Mouse (Mus musculus) adrenal gland, postnatal 14 days (tissue): ENCODE data around the gene Zfp451. TPM values are rescaled to one million over a fixed set of nuclear protein-coding genes. Genes with fewer than 3 reads are reported as not detected.
"Not testable (repeated sequence)": the region's sequence is repeated elsewhere in the genome, so short reads cannot be mapped to it uniquely, and the experiment has no call there.

Source experiments
- DNase-seq: peaks from one replicate; pipeline ENCODE4 v3.0.0; 2021; ENCODE audit warnings: mixed read lengths
- long read RNA-seq, 2 experiments: library from polyadenylated mRNA; stranded (forward); transcript quantifications; one replicate each; pipeline ENCODE4 v2.0.0; 2021
- total RNA-seq: library from RNA; stranded (reverse); gene quantifications from 2 replicates; pipeline ENCODE4 v1.2.3, GENCODE M21; 2021

Zfp451 gene
- total RNA-seq: 31.6 and 33.2 TPM in 2 replicates
- long read RNA-seq, experiment 1, full-length matches to known transcripts: 8 of 15 reads
- long read RNA-seq, experiment 1, partial matches to known transcripts: 1 of 15 reads
- long read RNA-seq, experiment 1, other reads (novel, unspliced or antisense): 6 of 15 reads
- long read RNA-seq, experiment 2, full-length matches to known transcripts: 5 of 16 reads
- long read RNA-seq, experiment 2, partial matches to known transcripts: 4 of 16 reads
- long read RNA-seq, experiment 2, other reads (novel, unspliced or antisense): 7 of 16 reads

DNA sequence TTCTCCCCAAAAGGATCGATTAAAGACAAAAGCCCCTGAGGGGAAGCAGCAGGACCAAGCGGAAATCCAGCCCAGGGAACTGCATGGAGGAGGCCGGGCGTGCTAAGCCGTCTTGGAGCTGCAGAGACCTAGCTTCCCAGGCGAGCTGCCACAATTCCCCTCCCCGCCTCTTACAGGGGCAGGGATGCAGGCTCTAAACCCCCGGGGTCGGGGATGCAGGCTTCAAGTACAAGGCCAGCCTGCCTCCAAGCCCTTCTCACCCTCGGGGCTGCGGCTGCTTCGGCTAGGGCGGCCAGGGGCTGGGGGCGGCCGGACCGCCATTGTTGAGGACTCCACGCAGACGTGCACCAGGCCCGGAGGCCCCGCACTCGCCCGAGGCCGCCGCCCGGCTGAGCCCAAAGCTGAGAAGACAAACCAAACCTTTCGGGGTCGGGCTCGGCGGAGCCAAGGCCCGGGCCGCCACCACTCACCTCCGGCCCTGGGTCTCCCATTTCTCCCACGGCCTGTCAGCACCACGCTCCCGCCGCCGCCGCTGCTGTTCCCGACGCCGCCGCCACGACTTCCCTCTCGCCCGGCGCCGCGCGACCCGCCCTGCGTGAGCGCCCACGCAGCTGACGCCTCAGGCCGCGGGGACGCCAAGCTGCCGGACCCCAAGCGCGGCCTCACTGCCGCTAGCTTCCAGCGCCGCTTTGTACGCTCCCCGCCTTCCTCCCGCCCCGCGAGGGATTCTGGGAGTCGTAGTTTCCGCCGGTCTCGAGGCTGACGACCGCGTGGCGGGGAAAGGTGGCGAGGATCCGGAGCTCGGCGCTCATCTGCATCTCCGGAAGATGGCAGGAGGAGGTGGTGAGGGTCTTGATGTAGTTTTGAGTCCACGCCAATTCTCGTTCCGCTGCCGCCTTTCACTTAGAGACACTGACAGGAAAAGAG, at the start of gene Zfp451:
TSS of gene Zfp451 (minus strand) at position 728 of the 927 bp plus-strand sequence.
- peak; percentile 96 for DNase-seq

DNA sequence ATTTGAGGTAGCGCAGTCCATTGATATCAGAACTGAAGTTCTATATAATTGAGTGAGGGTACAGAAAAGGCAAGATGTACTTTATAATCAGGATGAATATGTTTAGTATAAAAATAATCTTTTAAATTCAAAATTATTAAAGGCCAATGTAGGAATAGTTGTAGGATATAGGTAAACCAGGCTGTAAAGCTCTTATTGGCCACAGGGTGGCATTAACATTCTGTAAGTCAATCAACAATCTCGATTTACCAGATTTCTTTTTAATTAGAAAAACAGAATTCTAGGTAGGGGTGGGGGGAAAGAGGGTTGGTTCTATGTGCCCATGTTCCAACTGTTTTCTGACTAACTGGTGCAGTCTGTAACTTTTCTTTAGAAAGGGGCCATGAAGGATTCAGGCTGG, 32.4 kb upstream of the Zfp451 start:
- no peak for DNase-seq

DNA sequence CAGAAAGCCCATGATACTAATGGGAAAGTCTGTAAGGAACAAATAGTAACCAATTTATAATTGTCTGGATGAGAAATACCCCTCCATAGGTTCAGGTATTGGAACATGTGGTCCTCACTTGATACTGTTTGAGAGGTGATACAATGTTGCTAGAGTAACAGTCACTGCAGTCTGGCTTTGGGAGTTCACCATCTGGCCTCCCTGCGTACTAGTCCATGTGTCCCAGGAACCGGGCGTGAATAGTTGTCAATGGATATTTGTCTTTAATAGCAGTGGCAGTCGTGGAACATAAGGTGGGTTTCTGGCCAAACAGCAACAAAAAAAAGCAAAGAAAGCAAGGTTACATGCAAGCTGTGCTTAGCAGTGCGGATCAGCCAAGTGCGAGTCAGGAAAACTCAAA, 29.4 kb upstream of the Zfp451 start:
- DNase-seq: no peak

DNA sequence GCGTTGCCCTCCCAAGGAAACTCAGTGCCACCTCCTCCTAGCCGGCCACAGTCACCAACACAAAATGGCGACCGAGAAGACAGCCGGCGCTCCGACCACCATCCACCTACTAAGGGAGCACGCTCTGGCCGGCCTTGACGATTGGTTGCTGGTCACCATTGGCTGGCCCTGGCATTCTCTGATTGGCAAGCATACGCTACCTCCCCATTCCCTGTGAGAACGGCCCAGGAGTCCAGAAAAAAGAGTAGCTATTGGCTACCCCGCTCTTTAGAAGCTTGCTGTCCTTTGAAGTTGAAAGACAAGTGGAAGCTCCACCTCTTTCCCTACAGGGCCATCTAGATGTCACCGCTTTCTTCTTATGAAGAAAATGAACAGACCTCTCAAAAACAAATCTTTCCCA, 24.6 kb upstream of the Zfp451 start:
- DNase-seq: not testable (repeated sequence)

DNA sequence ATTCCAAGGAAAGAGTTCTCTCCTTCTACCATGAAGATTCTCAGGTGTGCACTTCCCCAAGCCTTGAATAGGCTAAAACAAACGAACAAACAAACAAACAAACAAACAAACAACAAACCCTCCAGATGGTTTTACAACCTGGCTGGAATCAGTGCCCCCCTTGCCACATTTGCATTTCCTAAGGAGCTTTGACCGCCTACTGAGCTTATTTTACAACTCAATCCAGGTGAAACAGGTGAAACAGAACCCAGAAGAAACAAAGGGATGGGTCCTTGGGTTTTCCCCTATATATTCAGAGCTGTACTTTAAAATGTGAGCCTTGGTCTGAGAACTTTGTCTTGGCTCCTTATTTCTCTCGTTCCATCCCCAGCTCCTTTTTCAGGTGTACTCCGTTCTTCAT, 16.2 kb upstream of the Zfp451 start:
- DNase-seq: no peak

DNA sequence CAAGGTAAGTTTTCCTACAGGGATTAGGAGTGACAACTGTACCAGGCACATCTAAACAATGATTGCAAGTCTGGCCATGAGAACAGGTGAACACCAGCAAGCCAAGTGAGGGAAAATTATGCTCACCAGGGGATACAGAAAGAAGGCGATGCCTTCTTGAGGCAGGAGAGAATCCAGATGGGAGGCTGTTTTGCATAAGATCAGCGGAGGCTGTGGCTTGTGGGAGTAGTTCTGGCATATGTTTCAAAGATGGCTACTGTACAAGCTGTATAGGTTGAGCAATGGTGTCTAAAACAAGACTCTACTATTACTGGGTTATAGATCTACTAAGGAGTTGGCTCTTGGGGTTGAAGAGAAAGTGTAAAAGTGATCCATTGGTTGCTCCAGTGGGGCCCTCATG, 3.5 kb upstream of the Zfp451 start:
- DNase-seq: no peak

DNA sequence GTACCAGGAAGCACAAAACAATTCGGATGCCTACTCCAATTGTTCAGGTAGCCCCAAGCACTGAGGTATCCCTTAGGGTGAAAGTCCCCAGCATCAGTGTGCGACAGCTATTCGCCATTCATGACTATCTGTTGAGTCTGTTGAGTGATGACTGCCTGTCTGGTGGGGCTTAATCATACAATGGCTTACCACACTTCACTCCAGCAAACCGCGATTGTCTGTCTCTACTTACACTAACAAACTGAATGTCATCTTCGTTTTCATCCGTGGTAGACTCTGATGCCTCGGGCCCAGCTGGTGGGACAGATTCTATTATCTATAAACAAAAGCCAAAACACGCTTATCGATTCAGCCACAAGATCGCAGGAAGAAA, 914 bp downstream of the Zfp451 start:
- peak; percentile 13 for DNase-seq

DNA sequence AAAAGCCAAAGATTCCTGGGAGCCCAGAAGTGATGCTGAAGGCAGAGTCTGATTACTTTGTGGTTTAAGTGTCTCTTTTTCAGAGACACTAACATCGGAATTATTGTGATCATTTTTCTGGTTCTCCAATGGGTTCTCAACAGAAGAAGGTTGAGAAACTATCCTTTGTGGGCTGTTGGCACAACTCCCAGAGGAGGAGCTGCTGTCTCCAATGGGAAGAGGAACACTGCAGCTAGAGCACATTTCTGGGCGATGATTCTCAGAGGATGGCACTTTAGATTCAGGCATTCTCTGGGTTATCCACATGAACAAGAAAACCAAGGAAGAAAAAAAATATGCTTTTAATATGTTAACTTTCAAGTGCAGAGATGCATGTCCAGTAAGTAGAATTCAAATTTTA, 11.1 kb downstream of the Zfp451 start:
- DNase-seq: no peak

DNA sequence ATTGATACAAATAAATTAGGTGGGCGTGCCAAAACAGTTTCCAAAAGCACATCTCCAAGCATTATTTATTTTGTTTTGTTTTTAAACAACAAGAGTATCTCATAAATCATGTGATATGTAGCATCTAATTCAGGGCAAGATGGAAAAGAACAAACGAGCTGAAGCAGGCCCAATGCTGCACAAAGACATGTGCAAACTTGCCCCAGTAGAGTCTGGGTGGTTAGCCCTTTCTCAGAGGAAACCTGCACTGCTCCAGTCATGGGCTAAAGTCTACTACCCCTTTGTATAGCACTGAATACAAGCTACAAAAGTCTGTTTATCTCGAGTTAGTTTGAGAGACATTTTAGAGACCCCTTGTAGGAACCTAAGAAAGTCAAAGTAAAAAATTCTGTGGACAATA, 14.8 kb downstream of the Zfp451 start:
- no peak for DNase-seq

DNA sequence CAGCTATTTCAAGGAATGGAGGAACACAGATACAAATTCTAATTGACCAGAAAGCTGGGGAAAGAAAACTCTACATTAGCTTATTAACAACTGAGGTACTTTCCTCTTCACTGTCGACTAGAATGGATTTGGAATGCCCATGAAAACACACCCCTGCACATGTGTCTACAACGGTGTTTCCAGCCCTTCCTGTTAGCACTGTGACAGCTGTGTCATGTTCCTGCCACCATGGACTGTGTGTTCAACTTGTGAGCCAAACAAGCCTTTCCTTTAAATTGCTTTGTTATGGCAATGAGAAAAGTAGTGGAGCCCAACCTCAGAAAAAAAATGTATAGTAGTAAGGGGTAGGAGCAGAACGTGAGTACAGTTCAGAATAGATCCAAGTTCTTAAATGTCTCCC, 25.9 kb downstream of the Zfp451 start:
- no peak for DNase-seq

DNA sequence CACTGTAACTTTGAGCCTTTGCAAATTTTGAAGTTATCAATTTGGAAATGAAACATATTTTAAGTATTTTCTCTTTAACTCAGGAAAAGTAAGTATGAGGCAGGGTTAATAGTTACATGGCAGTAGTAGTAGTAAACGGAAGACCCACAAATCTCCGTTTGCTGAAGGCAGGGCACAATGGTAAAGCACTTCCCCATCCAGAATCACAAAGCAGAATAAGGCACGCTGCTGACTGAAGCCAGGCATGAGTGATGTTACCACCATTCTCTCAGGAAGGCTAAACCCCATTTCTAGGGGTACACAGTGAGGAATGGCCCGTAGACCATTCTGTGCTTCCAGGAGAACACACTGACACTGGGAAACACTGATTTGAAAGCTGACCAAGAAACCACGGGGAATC, 26.3 kb downstream of the Zfp451 start:
- DNase-seq: no peak

DNA sequence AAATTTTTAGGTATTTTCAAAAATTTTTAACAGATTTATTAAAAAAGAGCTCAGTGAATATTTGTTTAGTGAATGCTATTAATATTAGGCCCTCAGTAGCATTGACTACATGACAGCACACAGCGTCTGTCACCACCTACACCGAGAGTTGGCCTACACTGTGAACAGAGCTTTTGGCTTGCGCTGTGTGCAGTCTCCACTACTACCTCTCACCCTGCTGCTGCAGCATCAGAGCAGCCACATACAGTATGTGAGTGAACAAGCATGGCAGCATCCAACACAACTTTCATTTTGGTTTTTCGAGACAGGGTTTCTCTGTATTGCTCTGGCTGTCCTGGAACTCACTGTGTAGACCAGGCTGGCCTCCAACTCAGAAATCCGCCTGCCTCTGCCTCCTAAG, 29.8 kb downstream of the Zfp451 start:
- no peak for DNase-seq

DNA sequence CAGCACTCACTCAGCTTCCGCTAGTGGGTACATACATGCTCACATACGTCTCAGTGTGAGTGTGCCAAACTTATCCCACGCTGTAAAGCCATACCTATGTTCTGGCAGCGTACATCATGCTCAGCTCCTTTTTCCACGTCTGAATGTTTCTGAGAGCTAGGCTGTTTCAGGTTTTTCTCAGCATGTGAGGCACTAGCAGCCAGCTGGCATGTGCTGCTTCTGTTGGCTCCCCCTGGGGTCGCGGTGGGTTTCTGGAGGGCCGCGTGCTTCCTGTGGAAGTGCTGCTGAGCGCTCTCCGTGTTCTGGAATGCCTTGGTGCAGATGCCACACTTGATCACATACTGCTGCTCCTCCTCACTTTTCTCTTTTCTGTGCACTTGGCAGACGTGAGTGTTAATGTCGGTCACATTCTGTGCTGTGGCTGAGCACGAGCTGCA, 38.2 kb downstream of the Zfp451 start:
- DNase-seq: no peak

DNA sequence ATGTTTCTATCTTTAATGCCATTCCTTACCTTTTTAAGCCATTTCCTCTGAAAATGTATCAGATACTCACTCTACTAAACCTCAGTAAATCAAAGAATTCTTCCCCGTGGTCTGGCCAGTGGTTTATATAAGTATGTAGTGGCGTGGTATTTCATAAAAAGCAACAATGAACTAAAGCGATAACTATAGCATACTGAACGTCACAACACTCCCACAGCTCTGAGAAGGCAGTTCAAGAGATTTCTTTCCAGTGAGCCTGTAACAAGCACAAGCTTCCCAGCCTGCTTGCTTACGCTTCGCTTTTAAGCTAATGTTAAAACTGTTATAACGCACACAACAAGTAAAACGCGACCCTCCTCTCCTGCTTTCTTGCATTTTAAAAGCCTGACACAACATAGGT, 42.3 kb downstream of the Zfp451 start:
- no peak for DNase-seq

DNA sequence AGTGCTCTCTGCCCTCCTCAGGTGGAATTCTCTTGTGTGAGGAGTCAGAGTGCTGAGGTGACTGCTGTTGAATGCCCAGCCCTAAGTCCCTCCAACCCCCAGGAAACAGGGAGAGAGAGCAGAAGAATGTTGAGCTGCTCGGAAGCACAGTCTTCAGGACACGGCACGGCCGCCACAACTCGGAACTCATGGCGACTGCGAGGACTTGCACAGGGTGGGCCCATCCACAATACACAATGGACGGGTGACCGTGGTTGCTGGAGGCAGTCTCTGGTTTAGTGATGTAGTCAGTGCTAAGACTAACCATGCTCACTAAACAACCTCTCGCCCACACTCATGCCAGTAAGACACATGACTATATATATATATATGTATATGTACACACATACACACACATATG, 42.8 kb downstream of the Zfp451 start:
- DNase-seq: no peak

DNA sequence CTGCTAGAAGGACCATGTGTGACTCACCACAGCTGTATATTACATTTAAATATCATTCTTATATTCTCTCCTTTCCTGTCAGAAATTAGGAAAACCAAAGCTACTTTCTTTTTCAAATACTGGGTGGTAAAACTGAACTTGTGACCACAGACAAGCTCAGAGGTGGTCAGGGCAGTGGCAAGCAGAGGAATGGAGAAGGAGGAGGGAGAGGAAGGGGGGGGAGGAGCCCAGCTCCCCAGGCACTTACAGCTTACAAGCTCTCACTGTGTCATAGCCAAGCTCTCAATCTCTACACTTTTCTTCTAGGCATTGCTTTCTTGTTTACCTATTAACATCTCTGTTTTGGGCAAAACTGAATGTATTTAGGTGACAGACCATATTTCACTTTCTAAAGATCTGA, 45.6 kb downstream of the Zfp451 start:
- DNase-seq: no peak

DNA sequence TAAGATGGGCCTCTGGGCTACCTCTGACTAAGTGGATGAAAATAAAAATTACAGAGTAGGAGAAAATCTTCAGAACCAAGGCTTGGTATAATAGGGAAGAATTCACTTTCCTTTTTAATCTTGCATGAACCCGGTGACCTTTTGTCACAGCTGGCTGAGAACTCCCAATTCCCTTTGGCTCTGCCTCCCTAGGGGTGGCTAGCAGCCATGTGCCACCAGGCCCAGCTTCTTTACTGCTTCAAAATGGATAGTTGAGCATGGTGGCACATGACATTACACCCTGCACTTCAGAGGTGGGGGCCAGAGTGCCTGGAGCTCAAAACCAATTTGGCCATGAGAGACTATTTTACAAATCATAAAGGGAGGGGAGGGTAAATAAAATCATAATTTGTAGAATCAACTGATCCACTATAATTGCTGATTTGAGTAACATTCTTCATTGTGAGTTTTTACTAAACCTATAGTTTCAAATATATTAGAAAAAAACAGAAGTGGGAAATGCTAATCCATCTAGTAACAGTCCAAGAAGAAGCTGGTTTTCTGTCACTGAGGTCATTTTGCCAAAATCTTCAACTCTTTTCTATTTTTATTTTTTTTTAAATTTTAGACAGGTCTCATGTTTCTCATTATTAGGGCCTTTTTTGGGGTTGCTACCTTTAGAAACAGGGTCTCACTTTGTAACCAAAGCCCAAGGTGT, 46.2 kb downstream of the Zfp451 start:
- DNase-seq: peak; percentile 30

DNA sequence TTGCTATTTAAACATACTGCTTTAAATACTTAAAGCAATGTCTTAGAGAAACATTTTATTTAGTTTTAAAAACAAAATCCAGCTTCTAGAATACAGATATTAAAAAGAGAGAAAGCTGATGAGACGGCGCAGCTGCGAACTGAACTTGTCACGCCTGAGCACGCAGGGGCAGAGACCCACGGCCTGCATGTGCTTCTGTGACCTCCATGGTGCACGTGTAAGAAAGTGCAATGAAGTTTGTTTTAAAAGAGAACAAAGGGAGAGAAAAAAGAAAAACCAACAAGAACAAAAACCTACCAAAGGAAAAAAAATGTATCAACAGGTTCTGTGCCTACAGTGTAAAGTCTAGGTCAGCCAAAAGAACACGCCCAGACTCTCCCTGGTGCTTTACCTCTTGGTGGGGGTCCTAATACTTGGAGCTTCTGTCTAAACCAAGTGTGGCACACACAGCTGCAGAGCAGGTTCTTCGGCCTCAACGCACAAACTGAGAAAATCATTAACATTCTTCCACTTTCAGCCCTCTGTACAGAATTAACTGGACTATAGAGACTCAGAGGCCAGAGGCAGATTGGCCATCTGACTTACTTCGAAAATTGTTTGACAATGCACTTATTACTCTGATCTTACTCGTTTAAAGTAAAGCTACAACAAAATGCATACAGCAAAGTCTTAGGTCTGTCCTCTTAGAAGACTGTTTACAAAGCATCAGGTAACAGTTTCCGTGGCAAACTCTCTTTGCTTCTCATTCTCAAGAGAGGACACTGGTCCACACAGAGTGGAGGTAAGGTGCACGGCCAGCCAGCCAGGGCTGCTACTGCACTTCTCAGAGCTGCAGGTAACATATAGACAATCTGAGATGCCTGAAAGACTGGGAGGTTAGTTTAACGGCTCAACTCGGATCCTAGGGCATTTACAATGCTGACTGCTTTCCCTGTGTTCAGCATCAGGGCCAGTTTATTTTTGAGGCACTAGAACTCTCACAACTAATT, 47.6 kb downstream of the Zfp451 start:
- DNase-seq: no peak

DNA sequence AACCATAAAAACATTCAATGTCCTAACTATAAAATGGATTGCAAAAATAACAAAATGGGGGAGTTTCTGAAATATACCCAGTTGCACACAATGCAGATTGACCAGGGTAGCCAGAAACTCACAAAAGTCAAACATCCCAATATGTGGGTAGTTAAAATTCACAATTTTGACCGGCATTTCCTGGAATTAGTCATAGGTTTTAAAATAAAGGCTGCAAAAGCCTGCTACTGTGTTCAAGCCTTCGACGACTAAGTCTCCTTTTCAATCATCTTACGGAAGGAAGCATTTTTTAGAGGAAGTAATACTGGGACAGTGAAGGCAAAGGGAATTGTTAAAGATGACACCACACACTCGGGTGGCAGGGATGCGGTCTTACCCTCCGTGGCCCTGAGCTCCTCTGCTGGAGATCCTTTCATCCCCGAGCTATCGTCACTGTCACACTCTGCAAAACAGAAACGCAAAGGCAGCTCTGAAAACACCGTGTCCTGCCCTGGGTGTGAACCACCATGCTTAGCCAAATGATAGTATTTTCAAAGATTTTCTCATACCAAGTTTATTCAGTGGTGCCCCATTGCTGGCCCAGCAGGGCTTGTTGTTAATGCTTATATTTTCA, 48.8 kb downstream of the Zfp451 start:
- DNase-seq: no peak

DNA sequence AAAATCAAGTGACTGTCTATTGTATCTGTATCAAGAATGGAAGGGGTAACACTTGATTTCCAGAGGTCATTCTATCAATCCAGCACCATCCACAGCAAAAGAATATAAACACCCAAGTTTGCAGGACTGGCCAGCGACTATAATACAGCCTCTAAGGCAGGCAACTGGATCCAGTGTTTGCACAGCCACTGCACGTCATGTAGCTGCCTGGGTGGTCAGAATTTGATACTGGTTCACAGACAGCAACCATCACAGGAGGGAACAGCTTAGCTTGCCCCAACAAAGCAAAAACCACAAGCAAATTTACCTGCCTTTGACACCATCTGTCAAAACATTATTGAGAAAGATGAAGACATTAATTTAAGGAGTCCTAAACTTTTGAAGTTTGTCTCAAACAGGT, 50.6 kb downstream of the Zfp451 start:
- no peak for DNase-seq

DNA sequence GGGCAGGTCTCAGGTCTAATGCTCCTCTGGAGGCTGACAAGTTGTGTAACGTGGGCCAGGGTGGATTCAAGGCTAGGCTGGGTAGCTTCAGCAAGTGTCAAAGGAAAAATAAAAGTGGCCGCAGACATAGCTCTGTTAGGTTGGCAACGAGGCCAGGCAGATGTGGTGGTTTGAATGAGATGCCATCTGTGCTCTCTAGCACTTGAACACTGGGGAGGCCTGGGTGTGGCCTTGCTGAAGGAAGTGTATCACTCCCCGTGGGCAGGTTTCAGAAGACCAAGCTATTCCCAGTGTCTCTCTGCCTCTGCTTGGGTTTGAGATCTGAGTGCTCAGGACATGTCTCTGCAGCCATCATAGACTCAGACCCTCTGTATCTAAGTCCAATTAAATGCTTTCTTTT, 55.9 kb downstream of the Zfp451 start:
- DNase-seq: peak; percentile 9
